Comparison of ENCODE assay signal across 9 mouse cellular contexts in genomic region chr8:84713381-84713780, GRCm38 (mm10). TPM values are rescaled to one million over a fixed set of nuclear protein-coding genes. Genes with fewer than 3 reads are reported as not detected.
DNase-seq lines count a peak whose midpoint lies in the region; ATAC-seq and TF ChIP-seq lines count a peak whose summit lies in the region.
"Had no signal": no experiment of that assay in that cellular context is flagged by ENCODE, and none has a peak within 500 bp of the region (broad histone marks: within the 10 kb centered on the region; RNA-seq: fewer than 3 reads in every experiment).

No protein-coding gene starts in this region.

- ATAC-seq in neural tube, embryonic 14.5 days (ENCODE audit: low read depth): no peak

- peak overlapping the region; percentile 85 for H3K27ac ChIP-seq in layer of hippocampus, adult 2 months
- H3K27ac ChIP-seq in forebrain, embryonic 10.5 days: peak overlapping the region; percentile 88
- H3K27ac ChIP-seq in limb, embryonic 10.5 days: peak overlapping the region; percentile 89
- H3K27ac ChIP-seq in neural tube, embryonic 14.5 days (ENCODE audit: low read depth, low read length): peak overlapping the region; percentile 81

- WGBS in forebrain, embryonic 10.5 days: 31% methylated on average over 4 of the region's 4 CpGs
- 32% methylated on average over 4 of the region's 4 CpGs for WGBS in limb, embryonic 10.5 days
- 16% methylated on average over 4 of the region's 4 CpGs for WGBS in neural tube, embryonic 14.5 days

- no peak overlapping the region for H3K4me2 ChIP-seq in neural tube, embryonic 14.5 days (ENCODE audit: low read depth, low read length)

- no peak for DNase-seq in layer of hippocampus, adult 2 months (ENCODE audit: low spot score in 2 of 2)
- no peak for DNase-seq in layer of hippocampus, postnatal 10 days (ENCODE audit: low spot score in 2 of 2)
- no peak for DNase-seq in forebrain, embryonic 10.5 days (ENCODE audit: extremely low spot score, low spot score)
- DNase-seq in limb, embryonic 10.5 days (ENCODE audit: low spot score): no peak
- no peak for DNase-seq in frontal cortex, postnatal 25 days (ENCODE audit: low spot score in 2 of 2)
- DNase-seq in adrenal gland, adult 8-10 months: no peak
- DNase-seq in layer of hippocampus, adult 11-12 months (ENCODE audit: low spot score): no peak
- DNase-seq: kidney, adult 9 months had no signal

- H3K27me3 ChIP-seq in forebrain, embryonic 10.5 days (ENCODE audit: poor library complexity, severe bottlenecking): peaks cover 100% of the 10 kb centered on the region
- H3K27me3 ChIP-seq in limb, embryonic 10.5 days (ENCODE audit: low read depth, poor library complexity, severe bottlenecking): peaks cover 100% of the 10 kb centered on the region
- peaks cover 4% of the 10 kb centered on the region; the same call in 1 of the 2 replicates for H3K27me3 ChIP-seq in neural tube, embryonic 14.5 days (ENCODE audit: control insufficient read depth, insufficient read depth, low read length)

- H3K9me3 ChIP-seq in forebrain, embryonic 10.5 days: no peaks in the 10 kb centered on the region
- H3K9me3 ChIP-seq in limb, embryonic 10.5 days (replicated peaks): no peaks in the 10 kb centered on the region
- no peaks in the 10 kb centered on the region for H3K9me3 ChIP-seq in neural tube, embryonic 14.5 days (ENCODE audit: control insufficient read depth, low read length)

- H3K36me3 ChIP-seq in forebrain, embryonic 10.5 days (replicated peaks): no peaks in the 10 kb centered on the region
- no peaks in the 10 kb centered on the region for H3K36me3 ChIP-seq in limb, embryonic 10.5 days
- H3K36me3 ChIP-seq in neural tube, embryonic 14.5 days (ENCODE audit: control insufficient read depth, insufficient read depth, low read length): no peaks in the 10 kb centered on the region

- H3K4me3 ChIP-seq in layer of hippocampus, adult 2 months: no peak overlapping the region
- H3K4me3 ChIP-seq in forebrain, embryonic 10.5 days: peak overlapping the region; percentile 7; the same call in 1 of the 2 replicates
- peak overlapping the region; percentile 18; the same call in 1 of the 2 replicates for H3K4me3 ChIP-seq in limb, embryonic 10.5 days
- H3K4me3 ChIP-seq in neural tube, embryonic 14.5 days (ENCODE audit: low read depth, low read length): no peak overlapping the region

- no peak for TF ChIP-seq CTCF in layer of hippocampus, adult 2 months (conservative IDR thresholded peaks at IDR 0.05)

- peaks cover 83% of the 10 kb centered on the region for H3K4me1 ChIP-seq in forebrain, embryonic 10.5 days
- peaks cover 81% of the 10 kb centered on the region for H3K4me1 ChIP-seq in limb, embryonic 10.5 days
- H3K4me1 ChIP-seq in neural tube, embryonic 14.5 days (ENCODE audit: control insufficient read depth, insufficient read depth, low read length): peaks cover 24% of the 10 kb centered on the region

- no peak overlapping the region for H3K9ac ChIP-seq in neural tube, embryonic 14.5 days (replicated peaks; ENCODE audit: low read depth, low read length)

RNA-seq across cellular contexts. Expression of gene G430095P16Rik, which starts 9.4 kb away (rescaled TPM):
- under 1 TPM in 1 of 2 experiments, not detected in 1; 0.54 TPM for total RNA-seq in layer of hippocampus, adult 2 months (2021)
- total RNA-seq in layer of hippocampus, postnatal 10 days (2021): not detected
- 1.3 and 2.1 TPM in 2 replicates for polyA plus RNA-seq in forebrain, embryonic 10.5 days (2016; fragmentation: Nextera tagmentation; extraction: Ambion mirVana)
- 3.7 and 8.1 TPM in 2 replicates for polyA plus RNA-seq in limb, embryonic 10.5 days (2016; fragmentation: Nextera tagmentation; extraction: Ambion mirVana)
- polyA plus RNA-seq in neural tube, embryonic 14.5 days (2014; fragmentation: Nextera tagmentation; extraction: Ambion mirVana): 0.76 and 1.8 TPM in 2 replicates
- under 1 TPM in 2 of 4 experiments, not detected in 2; 0.52 to 0.73 TPM for total RNA-seq in adrenal gland, adult 8-10 months (2022)

RNA-seq across cellular contexts. Expression of gene Lyl1, which starts 12.1 kb away (rescaled TPM):
- 1 to 10 TPM; 2.3 to 2.6 TPM for total RNA-seq in layer of hippocampus, adult 2 months (2021)
- total RNA-seq in layer of hippocampus, postnatal 10 days (2021): 1 to 10 TPM; 4.0 to 5.4 TPM
- polyA plus RNA-seq in forebrain, embryonic 10.5 days (2016; fragmentation: Nextera tagmentation; extraction: Ambion mirVana): 4.9 and 5.8 TPM in 2 replicates
- polyA plus RNA-seq in limb, embryonic 10.5 days (2016; fragmentation: Nextera tagmentation; extraction: Ambion mirVana): 4.6 and 4.7 TPM in 2 replicates
- 1.3 and 3.6 TPM in 2 replicates for polyA plus RNA-seq in neural tube, embryonic 14.5 days (2014; fragmentation: Nextera tagmentation; extraction: Ambion mirVana)
- total RNA-seq in adrenal gland, adult 8-10 months (2022): 1 to 10 TPM; 3.1 to 5.6 (median 4.2) TPM

RNA-seq across cellular contexts. Expression of gene Nacc1, which starts 25.7 kb away (rescaled TPM):
- 10 to 100 TPM; 91.8 to 93.9 TPM for total RNA-seq in layer of hippocampus, adult 2 months (2021)
- 10 to 100 TPM; 73.7 to 75.3 TPM for total RNA-seq in layer of hippocampus, postnatal 10 days (2021)
- polyA plus RNA-seq in forebrain, embryonic 10.5 days (2016; fragmentation: Nextera tagmentation; extraction: Ambion mirVana): 31.3 and 31.5 TPM in 2 replicates
- polyA plus RNA-seq in limb, embryonic 10.5 days (2016; fragmentation: Nextera tagmentation; extraction: Ambion mirVana): 31.7 and 32.0 TPM in 2 replicates
- polyA plus RNA-seq in neural tube, embryonic 14.5 days (2014; fragmentation: Nextera tagmentation; extraction: Ambion mirVana): 15.3 and 16.6 TPM in 2 replicates
- 10 to 100 TPM; 81.0 to 86.9 (median 83.7) TPM for total RNA-seq in adrenal gland, adult 8-10 months (2022)

RNA-seq across cellular contexts. Expression of gene Trmt1, which starts 27.3 kb away (rescaled TPM):
- total RNA-seq in layer of hippocampus, adult 2 months (2021): 100 to 1,000 TPM; 109 to 113 TPM
- total RNA-seq in layer of hippocampus, postnatal 10 days (2021): 100 to 1,000 TPM in 1 of 2 experiments, 10 to 100 TPM in 1; 99.8 to 105 TPM
- 68.8 and 69.3 TPM in 2 replicates for polyA plus RNA-seq in forebrain, embryonic 10.5 days (2016; fragmentation: Nextera tagmentation; extraction: Ambion mirVana)
- polyA plus RNA-seq in limb, embryonic 10.5 days (2016; fragmentation: Nextera tagmentation; extraction: Ambion mirVana): 71.7 and 79.3 TPM in 2 replicates
- 59.8 and 70.2 TPM in 2 replicates for polyA plus RNA-seq in neural tube, embryonic 14.5 days (2014; fragmentation: Nextera tagmentation; extraction: Ambion mirVana)
- 100 to 1,000 TPM in 2 of 4 experiments, 10 to 100 TPM in 2; 75.4 to 109 (median 88.5) TPM for total RNA-seq in adrenal gland, adult 8-10 months (2022)

RNA-seq across cellular contexts. Expression of gene Ier2, which starts 50.7 kb away (rescaled TPM):
- total RNA-seq in layer of hippocampus, adult 2 months (2021): 1 to 10 TPM; 5.1 to 7.2 TPM
- total RNA-seq in layer of hippocampus, postnatal 10 days (2021): 10 to 100 TPM; 10.8 to 12.7 TPM
- 91.4 and 96.9 TPM in 2 replicates for polyA plus RNA-seq in forebrain, embryonic 10.5 days (2016; fragmentation: Nextera tagmentation; extraction: Ambion mirVana)
- polyA plus RNA-seq in limb, embryonic 10.5 days (2016; fragmentation: Nextera tagmentation; extraction: Ambion mirVana): 199 and 229 TPM in 2 replicates
- polyA plus RNA-seq in neural tube, embryonic 14.5 days (2014; fragmentation: Nextera tagmentation; extraction: Ambion mirVana): 14.4 and 20.9 TPM in 2 replicates
- total RNA-seq in adrenal gland, adult 8-10 months (2022): 10 to 100 TPM; 18.3 to 48.9 (median 22.3) TPM

Comparison
In these comparisons a context has a peak if more than half of its experiments do, and no peak if none do; other contexts are left out.
1. H3K4me3 ChIP-seq: peak in forebrain, embryonic 10.5 days (single experiment) and limb, embryonic 10.5 days (single experiment); none in layer of hippocampus, adult 2 months (single experiment) and neural tube, embryonic 14.5 days (single experiment).
2. Peak in every context shown above with its lines, with median percentiles within 50 percentile points of each other: H3K27ac ChIP-seq.